Mouse (Mus musculus): ENCODE data around the gene Gm2663.

- TF ChIP-seq CTCF (IDR thresholded peaks at IDR 0.05; ENCODE audit: low read depth, low read length) (no peak), POLR2A (IDR thresholded peaks at IDR 0.05; ENCODE audit: borderline replicate concordance, low read depth, low read length) (no peak)
These were observed 36.1 kb upstream of the Gm2663 start, which contains the start of gene 2210010C04Rik for GRCm38 (mm10) chr6:41035409-41035808.

All from bone marrow macrophage, adult 2 months (primary cell).